Mouse (Mus musculus): ENCODE data around the gene Bmp5.
"Not testable (repeated sequence)": the region's sequence is repeated elsewhere in the genome, so short reads cannot be mapped to it uniquely, and the experiment has no call there.

Bmp5 gene

GRCm38 (mm10) chr9:75775129-75775845 is at the start of gene Bmp5:
Gene Bmp5 (plus strand): TSS chr9:75775364.
- in situ Hi-C loops (cut with MboI, MseI) = no loop called here

- in situ Hi-C loops (cut with MboI, MseI) = loop anchor here (5.0 kb wide), 1 partner anchor 477 kb away; no protein-coding TSS in a partner anchor
Observed at GRCm38 (mm10) chr9:75760075-75760474, 15.1 kb upstream of the Bmp5 start.

DNA sequence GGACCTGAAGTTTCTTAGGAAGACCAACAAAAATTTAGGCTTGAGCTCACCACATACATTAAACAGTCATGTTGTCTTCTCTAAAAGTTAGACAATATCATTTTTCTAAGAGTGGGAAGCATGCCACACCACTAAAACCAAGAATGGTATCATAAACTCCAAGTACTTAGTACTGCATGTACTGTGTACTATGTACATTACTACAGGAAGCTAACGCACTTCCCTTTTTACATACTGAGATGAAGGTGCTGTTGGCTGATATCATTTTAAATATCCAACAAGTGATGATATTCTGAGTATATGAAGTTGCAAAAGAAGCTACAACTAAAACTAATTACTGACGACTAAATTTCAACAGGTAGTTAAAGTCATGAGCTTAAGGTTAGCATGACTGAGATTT is 13.6 kb upstream of the Bmp5 start:
- in situ Hi-C loops (cut with MboI, MseI) = loop anchor here (5.0 kb wide), 1 partner anchor 476 kb away; no protein-coding TSS in a partner anchor

- in situ Hi-C loops (cut with MboI, MseI) = loop anchor here (5.0 kb wide), 1 partner anchor 475 kb away; no protein-coding TSS in a partner anchor
Observed at GRCm38 (mm10) chr9:75762487-75762886, 12.7 kb upstream of the Bmp5 start.

GRCm38 (mm10) chr9:75764792-75765191 is 10.4 kb upstream of the Bmp5 start:
- in situ Hi-C loops (cut with MboI, MseI) = loop anchor here (5.0 kb wide), 1 partner anchor 473 kb away; no protein-coding TSS in a partner anchor

GRCm38 (mm10) chr9:75766521-75766920 is 8.6 kb upstream of the Bmp5 start:
- in situ Hi-C loops (cut with MboI, MseI) = no loop called here

GRCm38 (mm10) chr9:75769042-75769441 is 6.1 kb upstream of the Bmp5 start:
- in situ Hi-C loops (cut with MboI, MseI) = no loop called here

GRCm38 (mm10) chr9:75776153-75776552 is 989 bp downstream of the Bmp5 start:
- in situ Hi-C loops (cut with MboI, MseI) = no loop called here

DNA sequence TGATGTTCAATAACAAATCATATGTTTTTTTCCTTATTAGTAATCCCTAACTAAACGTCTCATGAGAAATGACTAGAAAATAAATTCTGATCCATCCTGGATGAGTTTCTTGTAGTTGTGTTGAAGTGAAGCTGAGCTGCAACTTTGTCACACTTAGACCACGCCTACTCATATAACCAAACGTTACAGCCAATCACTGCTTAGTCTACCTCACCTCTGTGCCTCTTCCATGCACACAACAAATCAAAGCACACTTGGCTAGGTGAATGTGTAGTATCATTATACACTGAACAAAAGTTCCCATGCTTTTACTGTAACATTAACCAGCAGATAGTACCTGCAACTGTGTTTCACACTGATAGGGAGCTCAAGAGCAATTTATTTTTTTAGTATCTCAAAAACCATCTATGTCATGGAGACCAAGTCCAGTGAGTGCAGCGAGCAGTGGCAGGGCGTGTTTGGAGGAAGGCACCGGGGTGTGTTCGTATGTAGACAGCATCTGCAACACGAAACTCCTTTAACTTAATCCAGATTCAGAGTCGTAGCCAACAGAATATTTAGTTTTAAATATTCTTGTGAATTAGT is 3.7 kb downstream of the Bmp5 start:
- in situ Hi-C loops (cut with MboI, MseI) = no loop called here

- in situ Hi-C loops (cut with MboI, MseI) = no loop called here
Observed at GRCm38 (mm10) chr9:75780558-75781276, 5.6 kb downstream of the Bmp5 start.

DNA sequence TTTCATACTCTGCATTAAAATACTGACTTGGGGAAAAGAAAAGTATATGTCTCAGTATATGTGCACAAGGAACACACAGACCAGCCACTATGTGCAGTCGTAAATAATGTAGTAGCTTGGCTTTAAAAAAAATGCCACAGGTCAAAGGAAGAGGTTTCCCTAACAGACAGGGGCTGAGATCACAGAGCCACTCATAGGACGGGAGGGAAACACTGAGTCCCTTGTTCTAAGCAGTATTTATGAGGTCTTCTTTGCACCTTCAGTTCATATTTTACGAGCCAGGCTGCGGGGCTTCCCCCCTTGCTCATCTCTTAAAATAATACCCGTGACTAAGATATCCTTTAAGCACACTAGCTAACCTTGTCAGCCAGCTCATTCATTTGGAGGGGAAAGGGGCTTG is 6.4 kb downstream of the Bmp5 start:
- in situ Hi-C loops (cut with MboI, MseI) = no loop called here

DNA sequence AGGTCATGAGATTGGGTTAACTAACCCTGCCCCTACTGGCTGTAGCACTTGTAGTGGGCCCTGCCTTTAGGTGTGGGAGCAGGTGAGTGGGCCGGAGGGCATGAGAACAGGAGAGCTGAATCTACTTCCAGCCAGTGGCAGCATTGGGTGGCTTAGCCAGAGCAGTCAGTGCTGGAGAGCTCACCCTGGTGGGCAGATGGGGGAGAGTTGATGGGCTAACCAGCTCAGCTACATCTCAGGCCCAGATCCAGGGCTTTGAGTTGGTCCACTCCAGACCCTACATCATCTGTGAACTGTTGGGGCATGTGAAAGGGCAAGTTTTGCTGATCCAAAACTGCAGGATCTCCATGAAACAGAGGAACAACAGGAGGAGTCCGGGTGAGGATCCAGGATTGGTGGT is 8.4 kb downstream of the Bmp5 start:
- in situ Hi-C loops (cut with MboI, MseI) = no loop called here

GRCm38 (mm10) chr9:75785959-75786358 is 10.8 kb downstream of the Bmp5 start:
- in situ Hi-C loops (cut with MboI, MseI) = no loop called here

GRCm38 (mm10) chr9:75787121-75787520 is 12.0 kb downstream of the Bmp5 start:
- in situ Hi-C loops (cut with MboI, MseI) = no loop called here

DNA sequence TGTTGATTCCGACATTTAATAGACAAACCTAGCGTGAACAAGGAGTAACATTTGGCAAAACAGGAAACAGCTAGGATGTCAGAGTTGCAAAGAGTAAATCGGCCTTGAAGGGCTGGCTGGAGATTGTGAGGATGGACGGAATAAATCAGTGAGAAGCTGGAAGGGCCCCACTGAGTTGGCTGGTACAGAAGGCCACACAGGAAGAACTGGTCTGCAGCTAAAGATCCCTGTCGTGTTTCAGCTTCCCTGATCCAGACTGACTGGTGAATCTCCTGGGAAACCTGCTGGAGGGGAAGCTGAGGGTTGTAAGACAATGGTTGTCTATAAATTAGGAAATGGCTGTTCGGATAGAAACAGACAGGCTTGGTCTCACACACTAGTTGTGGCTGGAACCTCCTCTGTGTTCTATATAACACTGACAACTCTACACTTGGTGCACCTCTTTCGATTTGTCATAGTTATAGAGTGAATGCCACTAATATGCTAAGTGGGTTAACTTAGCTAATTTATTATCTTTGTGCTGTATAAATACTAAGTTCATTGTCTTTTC is 14.8 kb downstream of the Bmp5 start:
- in situ Hi-C loops (cut with MboI, MseI) = no loop called here

GRCm38 (mm10) chr9:75804940-75805339 is 29.8 kb downstream of the Bmp5 start:
- in situ Hi-C loops (cut with MboI, MseI) = no loop called here

DNA sequence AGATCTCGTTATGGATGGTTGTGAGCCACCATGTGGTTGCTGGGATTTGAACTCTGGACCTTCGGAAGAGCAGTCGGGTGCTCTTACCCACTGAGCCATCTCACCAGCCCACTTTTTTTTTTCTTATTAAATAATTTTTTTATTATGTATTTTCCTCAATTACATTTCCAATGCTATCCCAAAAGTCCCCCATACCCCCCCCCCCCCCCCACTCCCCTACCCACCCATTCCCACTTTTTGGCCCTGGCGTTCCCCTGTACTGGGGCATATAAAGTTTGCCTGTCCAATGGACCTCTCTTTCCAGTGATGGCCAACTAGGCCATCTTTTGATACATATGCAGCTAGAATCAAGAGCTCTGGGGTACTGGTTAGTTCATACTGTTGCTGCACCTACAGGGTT is 33.0 kb downstream of the Bmp5 start:
- in situ Hi-C loops (cut with MboI, MseI) = not testable (repeated sequence)

DNA sequence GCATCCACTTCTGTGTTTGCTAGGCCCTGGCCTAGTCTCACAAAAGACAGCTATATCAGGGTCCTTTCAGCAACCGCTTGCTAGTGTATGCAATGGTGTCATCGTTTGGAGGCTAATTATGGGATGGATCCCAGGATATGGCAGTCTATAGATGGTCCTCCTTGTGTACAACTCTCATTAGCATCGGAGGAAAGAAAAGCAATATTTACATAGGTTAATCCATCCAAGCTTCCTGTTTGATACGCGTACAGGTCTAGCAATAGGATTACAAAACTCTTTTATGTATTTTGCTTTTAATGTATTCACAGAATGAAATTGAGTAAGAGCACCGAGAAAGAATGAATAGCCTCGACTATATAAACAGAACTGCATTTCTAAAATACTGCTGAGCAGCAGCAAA is 33.5 kb downstream of the Bmp5 start:
- in situ Hi-C loops (cut with MboI, MseI) = no loop called here

DNA sequence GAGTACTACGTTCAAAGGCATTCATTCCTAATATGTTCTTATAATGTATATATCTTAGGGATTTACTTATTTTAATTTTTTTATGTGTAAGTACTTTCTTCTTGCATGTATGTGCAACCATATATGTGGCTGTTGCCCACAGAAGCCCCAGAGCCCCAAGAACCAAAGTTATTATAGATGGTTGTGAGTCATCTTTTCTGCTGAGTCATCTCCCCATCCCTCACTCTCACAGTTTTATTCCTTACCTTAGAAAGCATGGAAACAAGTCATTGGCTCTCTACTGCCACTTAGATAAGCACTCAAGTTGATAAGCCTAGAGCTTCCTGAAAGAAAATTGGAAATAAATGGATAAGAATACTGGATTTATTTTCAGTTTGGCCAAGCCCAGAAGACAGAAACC is 40.0 kb downstream of the Bmp5 start:
- in situ Hi-C loops (cut with MboI, MseI) = no loop called here

GRCm38 (mm10) chr9:75818400-75818799 is 43.2 kb downstream of the Bmp5 start:
- in situ Hi-C loops (cut with MboI, MseI) = no loop called here

DNA sequence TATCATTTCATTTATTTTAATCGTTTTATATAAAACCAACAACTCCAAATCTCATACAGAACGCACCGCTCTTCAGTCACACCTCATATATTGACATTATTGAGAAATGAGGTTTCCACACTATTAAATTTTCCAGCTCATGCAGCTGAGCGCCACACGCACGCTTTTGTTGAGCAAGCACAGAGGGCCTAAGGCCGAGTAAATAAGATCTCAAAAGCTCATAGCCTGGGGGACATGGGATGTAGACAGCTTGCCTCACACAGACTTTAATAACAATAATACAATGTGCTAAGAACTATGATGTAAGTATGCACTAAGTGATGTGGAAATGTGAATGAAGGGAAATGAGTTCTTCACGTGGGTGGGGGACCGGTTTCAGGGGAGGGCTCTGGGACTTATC is 57.3 kb downstream of the Bmp5 start:
- in situ Hi-C loops (cut with MboI, MseI) = no loop called here

DNA sequence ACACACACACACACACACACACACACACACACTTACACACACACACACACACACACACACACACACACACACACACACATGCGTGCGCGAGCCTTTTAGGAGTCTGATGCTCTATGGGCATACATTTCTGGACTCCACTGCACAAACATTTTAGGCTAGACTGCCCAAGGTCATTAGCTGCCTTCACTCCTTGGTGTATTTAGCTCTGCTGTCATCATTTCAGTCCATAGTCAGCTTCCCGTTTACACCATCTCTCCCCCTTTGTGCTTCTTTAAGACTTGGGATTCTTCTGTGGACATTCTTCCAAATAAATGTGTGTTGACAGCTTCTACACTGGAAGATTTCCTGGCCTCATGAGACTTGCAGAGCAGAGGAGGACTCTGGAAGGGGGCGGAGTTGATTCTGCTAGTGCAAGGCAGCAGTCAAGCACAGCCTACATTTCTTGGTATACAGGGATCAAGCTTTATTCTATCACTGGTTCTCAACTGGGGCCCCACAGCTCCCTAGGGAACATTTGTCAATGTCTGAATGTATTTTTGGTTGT is 58.1 kb downstream of the Bmp5 start:
- in situ Hi-C loops (cut with MboI, MseI) = no loop called here
